Mouse (Mus musculus): ENCODE measurements around the gene Ifnb1. TPM values are rescaled to one million over a fixed set of nuclear protein-coding genes. Genes with fewer than 3 reads are reported as not detected.
A peak's percentile ranks its signal among the peaks of the same experiment; 100 is the strongest.
"Not testable (repeated sequence)": the region's sequence is repeated elsewhere in the genome, so short reads cannot be mapped to it uniquely, and the experiment has no call there.

Ifnb1 gene
- not detected in 2 replicates for polyA plus RNA-seq (2014; fragmentation: Nextera tagmentation; extraction: Ambion mirVana)

GRCm38 (mm10) chr4:88522674-88523073 lies at the start of gene Ifnb1:
Ifnb1 (minus strand) TSS chr4:88522774.
- WGBS, result 88% methylated on average over 4 of the region's 4 CpGs
- H3K4me3 ChIP-seq (ENCODE audit: low read depth, low read length), result no peak within 1 kb of the TSS

GRCm38 (mm10) chr4:88571698-88572097 lies 49.1 kb upstream of the Ifnb1 start, which contains the start of gene Ifna14:
Ifna14 (minus strand) TSS chr4:88571798.
- Histone ChIP-seq H3K4me1 (replicated peaks; ENCODE audit: control insufficient read depth, insufficient read depth, low read length) (no peaks in the 10 kb centered on the region), H3K36me3 (ENCODE audit: control insufficient read depth, insufficient read depth, low read length) (no peaks in the 10 kb centered on the region), H3K4me3 (ENCODE audit: low read depth, low read length) (no peak within 1 kb of the TSS), H3K4me2 (ENCODE audit: low read depth, low read length, severe bottlenecking) (no peak within 1 kb of the TSS), H3K27me3 (ENCODE audit: control insufficient read depth, insufficient read depth, low read length) (no peaks in the 10 kb centered on the region), H3K9me3 (ENCODE audit: control insufficient read depth, low read length) (no peaks in the 10 kb centered on the region), H3K27ac (ENCODE audit: low read depth, low read length) (no peak within 1 kb of the TSS), H3K9ac (ENCODE audit: low read length) (no peak within 1 kb of the TSS)
- DNase-seq (ENCODE audit: low spot score) (no peak), ATAC-seq (replicated peaks; ENCODE audit: low FRiP score) (no peak)
- WGBS, result 71% methylated on average over 1 of the region's 1 CpGs

More at GRCm38 (mm10) chr4:88522674-88523073, at the start of gene Ifnb1:
- no peak within 1 kb of the TSS for H3K9ac ChIP-seq (ENCODE audit: low read length)
- no peak for ATAC-seq (replicated peaks; ENCODE audit: low FRiP score)
- no peak within 1 kb of the TSS for H3K4me2 ChIP-seq (ENCODE audit: low read depth, low read length, severe bottlenecking)
- no peaks in the 10 kb centered on the region for H3K4me1 ChIP-seq (replicated peaks; ENCODE audit: control insufficient read depth, insufficient read depth, low read length)
- no peaks in the 10 kb centered on the region for H3K36me3 ChIP-seq (ENCODE audit: control insufficient read depth, insufficient read depth, low read length)
- H3K27ac ChIP-seq (ENCODE audit: low read depth, low read length), result no peak within 1 kb of the TSS
- no peaks in the 10 kb centered on the region for H3K9me3 ChIP-seq (ENCODE audit: control insufficient read depth, low read length)
- no peaks in the 10 kb centered on the region for H3K27me3 ChIP-seq (ENCODE audit: control insufficient read depth, insufficient read depth, low read length)
- no peak for DNase-seq (ENCODE audit: low spot score)

GRCm38 (mm10) chr4:88561791-88562190 lies 39.2 kb upstream of the Ifnb1 start:
- no peak overlapping the region for H3K9ac ChIP-seq (ENCODE audit: low read length)
- no peaks in the 10 kb centered on the region for H3K9me3 ChIP-seq (ENCODE audit: control insufficient read depth, low read length)
- no peak overlapping the region for H3K4me2 ChIP-seq (ENCODE audit: low read depth, low read length, severe bottlenecking)
- 96% methylated on average over 1 of the region's 1 CpGs for WGBS
- no peak overlapping the region for H3K4me3 ChIP-seq (ENCODE audit: low read depth, low read length)
- no peaks in the 10 kb centered on the region for H3K36me3 ChIP-seq (ENCODE audit: control insufficient read depth, insufficient read depth, low read length)
- no peak overlapping the region for H3K27ac ChIP-seq (ENCODE audit: low read depth, low read length)
- DNase-seq (ENCODE audit: low spot score) (no peak), ATAC-seq (replicated peaks; ENCODE audit: low FRiP score) (no peak)
- H3K27me3 ChIP-seq (ENCODE audit: control insufficient read depth, insufficient read depth, low read length), result no peaks in the 10 kb centered on the region
- H3K4me1 ChIP-seq (replicated peaks; ENCODE audit: control insufficient read depth, insufficient read depth, low read length), result no peaks in the 10 kb centered on the region

- H3K4me2 ChIP-seq (ENCODE audit: low read depth, low read length, severe bottlenecking); ATAC-seq (replicated peaks; ENCODE audit: low FRiP score); H3K9me3 ChIP-seq (ENCODE audit: control insufficient read depth, low read length); H3K9ac ChIP-seq (ENCODE audit: low read length); H3K36me3 ChIP-seq (ENCODE audit: control insufficient read depth, insufficient read depth, low read length); H3K4me1 ChIP-seq (replicated peaks; ENCODE audit: control insufficient read depth, insufficient read depth, low read length); H3K27ac ChIP-seq (ENCODE audit: low read depth, low read length); DNase-seq (ENCODE audit: low spot score); H3K4me3 ChIP-seq (ENCODE audit: low read depth, low read length); H3K27me3 ChIP-seq (ENCODE audit: control insufficient read depth, insufficient read depth, low read length): not testable (repeated sequence)
Observed at GRCm38 (mm10) chr4:88558145-88558544, 35.6 kb upstream of the Ifnb1 start, which contains the start of gene Ifna15. Ifna15 (minus strand) TSS chr4:88558245.

- ATAC-seq (replicated peaks; ENCODE audit: low FRiP score), result 0 out of 2 replicates have a peak, but pooled peaks have one; percentile 61
- Histone ChIP-seq H3K36me3 (ENCODE audit: control insufficient read depth, insufficient read depth, low read length) (no peaks in the 10 kb centered on the region), H3K4me3 (ENCODE audit: low read depth, low read length) (peak overlapping the region; percentile 0; the same call in 1 of the 2 replicates), H3K4me2 (ENCODE audit: low read depth, low read length, severe bottlenecking) (peak overlapping the region; percentile 16; the same call in 1 of the 2 replicates), H3K4me1 (replicated peaks; ENCODE audit: control insufficient read depth, insufficient read depth, low read length) (no peaks in the 10 kb centered on the region), H3K9ac (ENCODE audit: low read length) (no peak overlapping the region), H3K27ac (ENCODE audit: low read depth, low read length) (no peak overlapping the region), H3K9me3 (ENCODE audit: control insufficient read depth, low read length) (no peaks in the 10 kb centered on the region), H3K27me3 (ENCODE audit: control insufficient read depth, insufficient read depth, low read length) (no peaks in the 10 kb centered on the region)
- 37% methylated on average over 22 of the region's 22 CpGs for WGBS
- DNase-seq (ENCODE audit: low spot score), result peak; percentile 83
Observed at GRCm38 (mm10) chr4:88550161-88550945, 27.8 kb upstream of the Ifnb1 start.

- Histone ChIP-seq H3K9me3 (ENCODE audit: control insufficient read depth, low read length) (no peaks in the 10 kb centered on the region), H3K4me2 (ENCODE audit: low read depth, low read length, severe bottlenecking) (no peak overlapping the region), H3K27ac (ENCODE audit: low read depth, low read length) (no peak overlapping the region), H3K27me3 (ENCODE audit: control insufficient read depth, insufficient read depth, low read length) (no peaks in the 10 kb centered on the region), H3K4me1 (replicated peaks; ENCODE audit: control insufficient read depth, insufficient read depth, low read length) (no peaks in the 10 kb centered on the region), H3K4me3 (ENCODE audit: low read depth, low read length) (no peak overlapping the region), H3K9ac (ENCODE audit: low read length) (no peak overlapping the region), H3K36me3 (ENCODE audit: control insufficient read depth, insufficient read depth, low read length) (no peaks in the 10 kb centered on the region)
- ATAC-seq (replicated peaks; ENCODE audit: low FRiP score) (no peak), DNase-seq (ENCODE audit: low spot score) (no peak)
- WGBS, result 90% methylated on average over 1 of the region's 1 CpGs
Observed at GRCm38 (mm10) chr4:88547986-88548385, 25.4 kb upstream of the Ifnb1 start.

- Histone ChIP-seq H3K4me1 (replicated peaks; ENCODE audit: control insufficient read depth, insufficient read depth, low read length) (no peaks in the 10 kb centered on the region), H3K9me3 (ENCODE audit: control insufficient read depth, low read length) (no peaks in the 10 kb centered on the region), H3K27ac (ENCODE audit: low read depth, low read length) (no peak overlapping the region), H3K36me3 (ENCODE audit: control insufficient read depth, insufficient read depth, low read length) (no peaks in the 10 kb centered on the region), H3K4me2 (ENCODE audit: low read depth, low read length, severe bottlenecking) (no peak overlapping the region), H3K27me3 (ENCODE audit: control insufficient read depth, insufficient read depth, low read length) (no peaks in the 10 kb centered on the region), H3K4me3 (ENCODE audit: low read depth, low read length) (no peak overlapping the region), H3K9ac (ENCODE audit: low read length) (no peak overlapping the region)
- ATAC-seq (replicated peaks; ENCODE audit: low FRiP score) (peak; percentile 67), DNase-seq (ENCODE audit: low spot score) (no peak)
- 51% methylated on average over 2 of the region's 2 CpGs for WGBS
Observed at GRCm38 (mm10) chr4:88543649-88544234, 21.2 kb upstream of the Ifnb1 start.

GRCm38 (mm10) chr4:88537328-88537727 lies 14.8 kb upstream of the Ifnb1 start:
- WGBS, result 83% methylated on average over 12 of the region's 12 CpGs
- DNase-seq (ENCODE audit: low spot score) (no peak), ATAC-seq (replicated peaks; ENCODE audit: low FRiP score) (no peak)
- no peaks in the 10 kb centered on the region for H3K27me3 ChIP-seq (ENCODE audit: control insufficient read depth, insufficient read depth, low read length)
- H3K27ac ChIP-seq (ENCODE audit: low read depth, low read length), result no peak overlapping the region
- no peaks in the 10 kb centered on the region for H3K9me3 ChIP-seq (ENCODE audit: control insufficient read depth, low read length)
- H3K4me1 ChIP-seq (replicated peaks; ENCODE audit: control insufficient read depth, insufficient read depth, low read length), result no peaks in the 10 kb centered on the region
- no peak overlapping the region for H3K4me3 ChIP-seq (ENCODE audit: low read depth, low read length)
- no peaks in the 10 kb centered on the region for H3K36me3 ChIP-seq (ENCODE audit: control insufficient read depth, insufficient read depth, low read length)
- H3K9ac ChIP-seq (ENCODE audit: low read length), result no peak overlapping the region
- H3K4me2 ChIP-seq (ENCODE audit: low read depth, low read length, severe bottlenecking), result no peak overlapping the region

All from forebrain, embryonic 11.5 days (tissue).